Mouse (Mus musculus): ENCODE results near the gene Smyd5. TPM values are rescaled to one million over a fixed set of nuclear protein-coding genes. Genes with fewer than 3 reads are reported as not detected.

Smyd5 gene
- polyA plus RNA-seq (2012; rRNA removed) (69.5 and 76.0 TPM in 2 replicates), polyA plus RNA-seq (2014; fragmentation: Nextera tagmentation; extraction: Ambion mirVana) (40.2 and 45.4 TPM in 2 replicates)

DNA sequence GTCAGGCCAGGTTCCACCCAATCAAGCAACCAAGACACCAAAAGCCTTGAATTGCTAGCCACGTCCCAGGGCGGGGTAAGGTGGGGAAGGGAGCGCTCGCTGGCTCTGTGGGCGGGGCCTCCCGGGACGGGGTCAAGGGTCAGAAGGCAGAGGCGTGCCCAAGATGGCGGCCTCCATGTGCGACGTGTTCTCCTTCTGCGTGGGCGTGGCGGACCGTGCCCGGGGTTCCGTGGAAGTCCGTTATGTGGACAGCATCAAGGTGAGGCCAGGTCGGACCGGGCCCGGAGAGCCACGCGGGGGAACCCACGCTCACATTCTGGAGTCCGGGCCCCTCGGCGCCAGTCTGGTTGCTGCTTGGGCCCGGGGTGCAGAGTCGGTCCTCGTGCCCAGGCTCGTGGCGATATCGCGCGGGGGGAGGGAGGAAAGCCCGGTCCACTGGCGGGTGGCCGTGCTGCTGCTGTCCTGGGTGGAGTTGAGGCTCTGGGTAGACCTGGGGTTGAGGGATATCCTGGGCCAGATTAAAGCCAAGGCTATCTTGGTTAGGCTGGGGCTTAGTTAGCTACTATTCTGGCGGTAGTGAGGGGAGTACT lies at the start of gene Smyd5:
TSS of gene Smyd5 (plus strand) at position 148 of the 590 bp plus-strand sequence.
- Histone ChIP-seq H3K9ac (ENCODE audit: low read depth, low read length, severe bottlenecking) (peak within 1 kb of the TSS; percentile 84), H3K27ac (replicated peaks; ENCODE audit: low read depth, low read length) (0 out of 2 replicates have a peak within 1 kb of the TSS, but pooled peaks have one; percentile 41), H3K4me1 (ENCODE audit: control insufficient read depth, insufficient read depth, low read length) (peaks cover 7% of the 10 kb centered on the region; the same call in 1 of the 2 replicates), H3K9me3 (ENCODE audit: control insufficient read depth, low read length) (no peaks in the 10 kb centered on the region), H3K27me3 (ENCODE audit: control insufficient read depth, insufficient read depth, low read length) (no peaks in the 10 kb centered on the region), H3K36me3 (ENCODE audit: control insufficient read depth, insufficient read depth, low read length) (no peaks in the 10 kb centered on the region), H3K4me3 (replicated peaks; ENCODE audit: low read length) (peak within 1 kb of the TSS; percentile 83), H3K4me2 (replicated peaks; ENCODE audit: low read depth, low read length, severe bottlenecking) (peak within 1 kb of the TSS; percentile 62)
- 1% methylated on average over 39 of the region's 39 CpGs for WGBS
- ATAC-seq (ENCODE audit: low FRiP score, low read depth) (peak; percentile 89), DNase-seq (ENCODE audit: low spot score) (peak; percentile 74)
- no peak for TF ChIP-seq POLR2A (IDR thresholded peaks at IDR 0.05; ENCODE audit: borderline replicate concordance, extremely low read depth, insufficient read depth, insufficient read length)

DNA sequence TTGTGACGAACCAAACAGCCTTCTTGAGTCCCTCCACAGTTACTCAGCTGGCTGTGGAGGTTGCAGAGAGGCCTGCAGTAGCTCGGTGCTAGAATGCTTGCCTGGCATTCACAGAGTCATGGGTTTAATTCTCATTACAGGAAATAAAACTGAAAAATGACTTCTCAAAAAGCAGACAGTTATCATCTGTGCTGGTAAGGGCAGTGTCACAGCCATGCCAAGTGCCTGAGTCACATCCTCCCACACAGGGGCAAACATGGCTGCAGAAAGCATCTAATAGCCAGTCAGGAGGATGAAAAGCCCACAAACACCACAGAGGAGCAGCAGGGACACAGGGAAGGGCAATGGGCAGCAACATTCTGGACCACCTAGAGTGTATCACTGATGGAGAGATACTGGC lies 49.0 kb upstream of the Smyd5 start:
- no peaks in the 10 kb centered on the region for H3K36me3 ChIP-seq (ENCODE audit: control insufficient read depth, insufficient read depth, low read length)
- WGBS: 86% methylated on average over 2 of the region's 2 CpGs
- no peak overlapping the region for H3K9ac ChIP-seq (ENCODE audit: low read depth, low read length, severe bottlenecking)
- no peak overlapping the region for H3K27ac ChIP-seq (replicated peaks; ENCODE audit: low read depth, low read length)
- 0 out of 2 replicates have a peak, but pooled peaks cover 4% of the 10 kb centered on the region for H3K27me3 ChIP-seq (ENCODE audit: control insufficient read depth, insufficient read depth, low read length)
- DNase-seq (ENCODE audit: low spot score): no peak
- no peak for ATAC-seq (ENCODE audit: low FRiP score, low read depth)
- no peak overlapping the region for H3K4me3 ChIP-seq (replicated peaks; ENCODE audit: low read length)
- no peak for TF ChIP-seq POLR2A (IDR thresholded peaks at IDR 0.05; ENCODE audit: borderline replicate concordance, extremely low read depth, insufficient read depth, insufficient read length)
- peaks cover 7% of the 10 kb centered on the region for H3K4me1 ChIP-seq (ENCODE audit: control insufficient read depth, insufficient read depth, low read length)
- H3K9me3 ChIP-seq (ENCODE audit: control insufficient read depth, low read length): no peaks in the 10 kb centered on the region
- H3K4me2 ChIP-seq (replicated peaks; ENCODE audit: low read depth, low read length, severe bottlenecking): no peak overlapping the region

GRCm38 (mm10) chr6:85388608-85389007 lies 43.2 kb upstream of the Smyd5 start:
- H3K4me3 ChIP-seq (replicated peaks; ENCODE audit: low read length): no peak overlapping the region
- no peak for TF ChIP-seq POLR2A (IDR thresholded peaks at IDR 0.05; ENCODE audit: borderline replicate concordance, extremely low read depth, insufficient read depth, insufficient read length)

GRCm38 (mm10) chr6:85391803-85392202 lies 40.0 kb upstream of the Smyd5 start:
- H3K27me3 ChIP-seq (ENCODE audit: control insufficient read depth, insufficient read depth, low read length): no peaks in the 10 kb centered on the region
- ATAC-seq (ENCODE audit: low FRiP score, low read depth): no peak
- no peak overlapping the region for H3K27ac ChIP-seq (replicated peaks; ENCODE audit: low read depth, low read length)

More at GRCm38 (mm10) chr6:85388608-85389007, 43.2 kb upstream of the Smyd5 start:
- no peaks in the 10 kb centered on the region for H3K36me3 ChIP-seq (ENCODE audit: control insufficient read depth, insufficient read depth, low read length)
- 0 out of 2 replicates have a peak, but pooled peaks cover 4% of the 10 kb centered on the region for H3K27me3 ChIP-seq (ENCODE audit: control insufficient read depth, insufficient read depth, low read length)
- H3K4me1 ChIP-seq (ENCODE audit: control insufficient read depth, insufficient read depth, low read length): no peaks in the 10 kb centered on the region
- no peak overlapping the region for H3K4me2 ChIP-seq (replicated peaks; ENCODE audit: low read depth, low read length, severe bottlenecking)
- DNase-seq (ENCODE audit: low spot score) (no peak), ATAC-seq (ENCODE audit: low FRiP score, low read depth) (no peak)
- H3K9ac ChIP-seq (ENCODE audit: low read depth, low read length, severe bottlenecking): no peak overlapping the region
- H3K9me3 ChIP-seq (ENCODE audit: control insufficient read depth, low read length): no peaks in the 10 kb centered on the region
- H3K27ac ChIP-seq (replicated peaks; ENCODE audit: low read depth, low read length): no peak overlapping the region
- WGBS: 84% methylated on average over 5 of the region's 5 CpGs

GRCm38 (mm10) chr6:85395360-85395759 lies 36.4 kb upstream of the Smyd5 start:
- H3K9me3 ChIP-seq (ENCODE audit: control insufficient read depth, low read length): no peaks in the 10 kb centered on the region
- ATAC-seq (ENCODE audit: low FRiP score, low read depth): no peak
- 83% methylated on average over 2 of the region's 2 CpGs for WGBS
- DNase-seq (ENCODE audit: low spot score): no peak
- H3K4me1 ChIP-seq (ENCODE audit: control insufficient read depth, insufficient read depth, low read length): no peaks in the 10 kb centered on the region
- no peaks in the 10 kb centered on the region for H3K27me3 ChIP-seq (ENCODE audit: control insufficient read depth, insufficient read depth, low read length)
- no peak overlapping the region for H3K27ac ChIP-seq (replicated peaks; ENCODE audit: low read depth, low read length)
- H3K4me3 ChIP-seq (replicated peaks; ENCODE audit: low read length): no peak overlapping the region
- no peak overlapping the region for H3K4me2 ChIP-seq (replicated peaks; ENCODE audit: low read depth, low read length, severe bottlenecking)
- no peak for TF ChIP-seq POLR2A (IDR thresholded peaks at IDR 0.05; ENCODE audit: borderline replicate concordance, extremely low read depth, insufficient read depth, insufficient read length)
- H3K36me3 ChIP-seq (ENCODE audit: control insufficient read depth, insufficient read depth, low read length): no peaks in the 10 kb centered on the region
- no peak overlapping the region for H3K9ac ChIP-seq (ENCODE audit: low read depth, low read length, severe bottlenecking)

More at GRCm38 (mm10) chr6:85391803-85392202, 40.0 kb upstream of the Smyd5 start:
- Histone ChIP-seq H3K36me3 (ENCODE audit: control insufficient read depth, insufficient read depth, low read length) (no peaks in the 10 kb centered on the region), H3K4me1 (ENCODE audit: control insufficient read depth, insufficient read depth, low read length) (no peaks in the 10 kb centered on the region), H3K9ac (ENCODE audit: low read depth, low read length, severe bottlenecking) (no peak overlapping the region), H3K4me2 (replicated peaks; ENCODE audit: low read depth, low read length, severe bottlenecking) (no peak overlapping the region), H3K9me3 (ENCODE audit: control insufficient read depth, low read length) (no peaks in the 10 kb centered on the region), H3K4me3 (replicated peaks; ENCODE audit: low read length) (no peak overlapping the region)
- no peak for TF ChIP-seq POLR2A (IDR thresholded peaks at IDR 0.05; ENCODE audit: borderline replicate concordance, extremely low read depth, insufficient read depth, insufficient read length)
- 19% methylated on average over 6 of the region's 7 CpGs for WGBS
- DNase-seq (ENCODE audit: low spot score): peak; percentile 69
